Mouse (Mus musculus): ENCODE results near the gene Oas1g.
"Not testable (repeated sequence)": the region's sequence is repeated elsewhere in the genome, so short reads cannot be mapped to it uniquely, and the experiment has no call there.

- not testable (repeated sequence) for TF ChIP-seq POLR2A (IDR thresholded peaks at IDR 0.05; ENCODE audit: low read depth, low read length); CTCF (IDR thresholded peaks at IDR 0.05; ENCODE audit: extremely low read depth, insufficient read depth, insufficient read length, insufficient replicate concordance)
Measured at GRCm38 (mm10) chr5:120926311-120926710, 38.9 kb upstream of the Oas1g start.

Measured in spleen, adult 2 months (tissue).